Mouse (Mus musculus): ENCODE results near the gene Krtcap2.
A peak's percentile ranks its signal among the peaks of the same experiment; 100 is the strongest.

Krtcap2 gene

GRCm38 (mm10) chr3:89250435-89251040 lies 4.8 kb downstream of the Krtcap2 start:
- DNase-seq: peak; percentile 68

GRCm38 (mm10) chr3:89251365-89251895 lies 5.7 kb downstream of the Krtcap2 start:
- DNase-seq: peak; percentile 33

- DNase-seq: no peak
Measured at GRCm38 (mm10) chr3:89254994-89255393, 9.2 kb downstream of the Krtcap2 start.

GRCm38 (mm10) chr3:89256177-89256576 lies 10.4 kb downstream of the Krtcap2 start:
- no peak for DNase-seq

GRCm38 (mm10) chr3:89259076-89259475 lies 13.3 kb downstream of the Krtcap2 start, which contains the start of gene Dpm3:
Gene Dpm3 (plus strand): TSS chr3:89259358.
- no peak for DNase-seq

GRCm38 (mm10) chr3:89260211-89260610 lies 14.4 kb downstream of the Krtcap2 start:
- DNase-seq: no peak

GRCm38 (mm10) chr3:89262417-89262816 lies 16.7 kb downstream of the Krtcap2 start:
- no peak for DNase-seq

- peak; percentile 79 for DNase-seq
Measured at GRCm38 (mm10) chr3:89266439-89266893, 20.7 kb downstream of the Krtcap2 start.

GRCm38 (mm10) chr3:89268916-89269315 lies 23.1 kb downstream of the Krtcap2 start:
- DNase-seq: peak; percentile 31

GRCm38 (mm10) chr3:89270051-89270755 lies 24.4 kb downstream of the Krtcap2 start, which contains the start of gene Slc50a1:
Gene Slc50a1 (minus strand): TSS chr3:89270570.
- peak; percentile 83 for DNase-seq

GRCm38 (mm10) chr3:89270891-89271290 lies 25.1 kb downstream of the Krtcap2 start:
- DNase-seq: peak; percentile 75

- peak; percentile 66 for DNase-seq
Measured at GRCm38 (mm10) chr3:89271760-89272159, 26.0 kb downstream of the Krtcap2 start.

- DNase-seq: peak; percentile 21
Measured at GRCm38 (mm10) chr3:89276061-89276460, 30.3 kb downstream of the Krtcap2 start.

- DNase-seq: peak; percentile 61
Measured at GRCm38 (mm10) chr3:89277281-89278021, 31.7 kb downstream of the Krtcap2 start.

- peak; percentile 48 for DNase-seq
Measured at GRCm38 (mm10) chr3:89278107-89278506, 32.3 kb downstream of the Krtcap2 start.

- no peak for DNase-seq
Measured at GRCm38 (mm10) chr3:89278643-89279042, 32.9 kb downstream of the Krtcap2 start.

- DNase-seq: peak; percentile 90
Measured at GRCm38 (mm10) chr3:89279153-89279890, 33.6 kb downstream of the Krtcap2 start.

GRCm38 (mm10) chr3:89280050-89280605 lies 34.4 kb downstream of the Krtcap2 start:
- DNase-seq: no peak

GRCm38 (mm10) chr3:89280606-89281511 lies 35.1 kb downstream of the Krtcap2 start, which contains the start of gene Efna1:
Gene Efna1 (minus strand): TSS chr3:89281142.
- peak; percentile 63 for DNase-seq

- DNase-seq: peak; percentile 83
Measured at GRCm38 (mm10) chr3:89281579-89282290, 36.0 kb downstream of the Krtcap2 start.

Data from cerebellum, adult 11-12 months (tissue).